Mouse (Mus musculus) fibroblast of lung, adult 2 months (primary cell): ENCODE data around the gene Zscan10.

Experiments used
- DNase-seq: peaks from one replicate; pipeline ENCODE4 v3.0.0-alpha.2; 2011; ENCODE audit warnings: low read depth

The Zscan10 gene

DNA sequence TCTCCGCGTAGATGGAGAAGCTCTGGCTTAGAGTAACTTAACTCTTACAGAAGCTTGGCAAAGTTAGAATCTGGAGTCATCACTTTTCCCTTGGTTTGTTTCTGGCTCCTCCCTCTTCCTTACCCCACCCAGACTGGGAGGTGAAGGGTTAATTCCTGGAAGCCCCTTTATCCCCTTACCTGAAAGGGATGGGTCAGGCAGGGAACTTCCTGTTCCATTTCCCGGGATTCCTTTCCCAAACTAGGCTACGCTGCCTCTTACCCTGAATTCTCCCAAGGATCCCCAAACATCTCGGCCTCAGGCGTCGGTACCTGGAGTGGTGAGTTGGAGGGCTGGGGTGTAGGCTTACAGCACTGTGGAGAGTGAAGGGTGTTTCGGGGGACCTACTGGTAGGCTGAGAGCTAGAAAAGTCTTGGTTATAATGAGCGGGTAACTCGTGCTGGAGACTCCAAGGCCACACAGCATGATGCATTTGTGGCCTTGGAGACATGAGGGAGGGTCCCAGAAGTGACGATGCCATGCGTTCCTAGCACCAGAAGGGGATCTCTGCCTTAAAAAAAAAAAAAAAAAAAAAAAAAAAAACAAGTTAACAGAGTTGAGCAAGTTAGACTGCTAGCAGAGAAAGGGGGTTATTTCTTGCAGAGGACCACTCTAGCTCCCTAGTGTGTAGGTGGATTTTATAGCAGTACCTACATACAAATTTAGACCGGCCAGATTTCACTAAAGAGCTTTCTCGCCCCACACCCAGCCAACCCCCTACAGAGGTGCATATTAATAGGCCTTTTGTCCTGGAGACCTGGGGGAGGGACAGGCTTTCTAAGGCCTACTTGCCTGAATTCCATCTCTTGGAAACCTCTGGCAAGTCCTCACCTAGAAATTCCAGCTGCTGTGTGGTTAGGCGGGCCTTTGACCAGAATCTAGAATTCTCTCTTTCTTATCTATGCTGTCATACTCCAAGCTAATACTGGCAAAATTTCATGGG lies at the start of gene Zscan10:
Gene Zscan10, plus strand, starts transcription at position 216 of the 982 bp plus-strand sequence.
- no peak for DNase-seq

GRCm38 (mm10) chr17:23550856-23551255 lies 49.8 kb upstream of the Zscan10 start:
- DNase-seq = no peak

- DNase-seq = no peak
Observed at GRCm38 (mm10) chr17:23551416-23551815, 49.2 kb upstream of the Zscan10 start.

DNA sequence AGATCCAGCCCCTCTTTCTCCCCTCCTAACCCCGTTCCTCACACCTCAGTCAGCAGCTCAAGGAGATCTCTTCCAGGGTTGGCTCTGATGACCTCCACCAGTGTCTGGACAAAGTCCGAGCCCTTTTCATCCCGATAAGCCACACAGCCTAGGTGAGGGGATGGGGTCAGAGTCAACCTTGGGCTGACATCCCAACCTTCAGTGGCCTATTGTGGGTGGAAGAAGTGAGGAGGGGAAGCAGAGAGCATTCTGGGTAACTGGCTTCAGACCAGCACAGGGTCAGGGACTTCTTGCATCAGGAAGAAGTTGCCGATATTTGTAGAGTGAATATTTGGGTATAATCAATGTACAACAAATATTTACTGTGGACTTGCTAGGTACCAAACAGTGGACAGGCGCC lies 48.7 kb upstream of the Zscan10 start:
- no peak for DNase-seq

- DNase-seq = no peak
Observed at GRCm38 (mm10) chr17:23552896-23553633, 47.6 kb upstream of the Zscan10 start.

GRCm38 (mm10) chr17:23553634-23554120 lies 47.0 kb upstream of the Zscan10 start:
- DNase-seq = no peak

GRCm38 (mm10) chr17:23554321-23554720 lies 46.3 kb upstream of the Zscan10 start:
- no peak for DNase-seq

DNA sequence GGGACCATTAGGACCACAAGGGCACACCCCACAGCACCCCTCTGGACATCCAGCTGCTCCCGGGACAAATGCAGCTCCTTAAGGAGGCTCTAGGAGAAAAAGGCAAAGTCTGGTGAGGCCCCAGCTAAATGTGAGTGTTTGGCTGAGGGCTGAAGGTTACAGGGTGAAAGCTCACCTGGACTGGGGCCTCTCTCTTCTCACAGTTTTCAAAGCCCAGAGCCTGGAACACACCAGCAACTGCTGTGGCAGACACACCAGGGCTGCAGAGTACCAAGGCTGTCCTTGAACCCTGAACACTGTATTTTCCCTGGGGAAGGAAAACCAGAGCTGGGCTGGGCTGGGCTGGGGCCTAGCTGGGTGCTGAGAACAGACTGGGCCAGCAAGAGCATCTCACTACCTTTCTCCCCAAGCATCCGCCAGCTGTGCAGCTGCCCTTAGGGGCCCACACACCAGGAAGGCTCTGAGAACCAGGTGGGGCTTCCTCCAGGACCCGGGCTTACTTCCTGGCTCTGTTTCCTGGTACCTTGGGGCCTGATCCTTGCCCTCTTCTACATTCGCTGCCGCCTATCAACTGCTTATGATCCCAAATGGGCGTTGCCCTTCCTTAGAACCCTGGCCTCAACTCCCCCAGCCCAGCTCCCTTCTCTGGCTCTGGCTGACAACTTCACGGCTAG lies 45.3 kb upstream of the Zscan10 start:
- no peak for DNase-seq

GRCm38 (mm10) chr17:23559767-23560166 lies 40.9 kb upstream of the Zscan10 start:
- no peak for DNase-seq

DNA sequence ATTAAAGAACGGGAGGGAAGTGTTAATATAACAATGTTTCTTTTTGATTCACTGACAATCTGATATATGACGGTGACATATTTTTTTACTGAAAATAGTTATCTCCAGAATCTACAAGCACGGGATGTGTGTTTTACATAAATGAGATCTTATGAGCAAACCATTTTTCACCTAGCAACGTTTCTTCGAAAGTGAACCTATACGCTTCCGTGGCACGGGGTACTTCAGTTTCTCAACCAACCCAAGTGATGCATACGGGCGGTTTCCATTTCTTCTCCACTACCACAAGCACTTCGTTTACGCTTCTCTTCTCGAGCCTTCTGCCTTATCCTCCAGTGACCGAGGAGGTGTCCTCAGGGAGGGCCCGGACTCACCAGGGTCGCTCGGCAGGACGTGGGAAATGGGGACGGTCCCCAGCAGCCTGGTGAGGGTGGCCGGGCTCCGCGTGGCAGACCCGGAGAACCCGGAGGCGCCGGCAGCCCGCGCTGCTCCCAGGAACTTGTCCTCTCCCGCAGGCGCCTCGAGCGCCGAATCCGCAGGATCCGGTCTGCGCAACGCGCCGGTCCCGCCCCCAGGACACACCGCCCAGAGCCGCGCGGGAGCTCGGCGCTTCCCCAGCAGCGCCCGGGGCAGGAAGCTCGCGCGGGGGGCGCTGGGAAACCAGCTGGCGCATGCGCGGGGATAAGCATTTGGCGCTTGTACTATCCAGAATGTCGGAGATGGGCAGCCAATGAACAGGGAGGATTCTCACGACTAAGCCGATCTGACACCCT lies 36.9 kb upstream of the Zscan10 start, which contains the start of gene Zfp213:
Gene Zfp213, minus strand, starts transcription at position 644 of the 773 bp plus-strand sequence.
- peak; percentile 85 for DNase-seq

- no peak for DNase-seq
Observed at GRCm38 (mm10) chr17:23564368-23564715, 36.3 kb upstream of the Zscan10 start.

DNA sequence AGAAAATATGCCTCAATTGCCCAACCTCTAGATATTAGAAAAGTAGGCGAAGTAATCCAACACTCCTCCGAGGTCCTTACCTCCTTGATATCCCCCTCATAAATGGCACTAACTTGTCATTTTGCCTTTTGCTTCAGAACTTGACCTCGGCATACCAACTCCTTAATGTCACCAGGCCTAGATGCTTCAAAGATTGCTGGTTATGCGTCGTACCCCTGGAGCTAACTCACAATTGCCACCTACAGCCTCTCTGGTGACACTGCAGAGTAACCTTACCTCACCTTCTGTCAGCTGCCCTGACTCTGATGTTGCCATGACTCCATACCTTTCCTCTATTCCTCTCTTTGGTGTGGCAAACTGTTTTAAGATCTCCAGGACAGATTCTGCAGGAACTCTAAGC lies 33.9 kb upstream of the Zscan10 start:
- DNase-seq = no peak

DNA sequence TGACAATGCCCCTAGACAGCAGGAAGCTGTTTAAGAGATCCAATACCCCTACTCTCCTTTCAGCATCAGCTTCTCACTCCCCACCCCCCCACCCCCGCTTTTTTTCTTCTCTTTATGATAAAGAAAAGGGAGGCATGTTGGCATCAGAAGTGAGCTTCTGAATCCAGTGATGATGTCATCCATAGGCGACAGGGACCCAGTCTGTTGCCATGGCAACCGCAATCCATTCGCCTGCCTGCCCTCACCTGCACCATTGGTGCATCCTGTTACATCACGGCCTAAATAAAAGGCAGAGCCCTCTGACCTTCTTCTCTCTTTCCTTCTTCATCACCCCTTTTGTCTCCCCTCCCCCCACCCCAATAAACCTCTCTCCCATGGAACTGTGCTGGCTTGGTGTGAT lies 32.3 kb upstream of the Zscan10 start:
- no peak for DNase-seq

- no peak for DNase-seq
Observed at GRCm38 (mm10) chr17:23570017-23570416, 30.6 kb upstream of the Zscan10 start.

- DNase-seq = no peak
Observed at GRCm38 (mm10) chr17:23571084-23571483, 29.6 kb upstream of the Zscan10 start.

- DNase-seq = no peak
Observed at GRCm38 (mm10) chr17:23572059-23572458, 28.6 kb upstream of the Zscan10 start.

DNA sequence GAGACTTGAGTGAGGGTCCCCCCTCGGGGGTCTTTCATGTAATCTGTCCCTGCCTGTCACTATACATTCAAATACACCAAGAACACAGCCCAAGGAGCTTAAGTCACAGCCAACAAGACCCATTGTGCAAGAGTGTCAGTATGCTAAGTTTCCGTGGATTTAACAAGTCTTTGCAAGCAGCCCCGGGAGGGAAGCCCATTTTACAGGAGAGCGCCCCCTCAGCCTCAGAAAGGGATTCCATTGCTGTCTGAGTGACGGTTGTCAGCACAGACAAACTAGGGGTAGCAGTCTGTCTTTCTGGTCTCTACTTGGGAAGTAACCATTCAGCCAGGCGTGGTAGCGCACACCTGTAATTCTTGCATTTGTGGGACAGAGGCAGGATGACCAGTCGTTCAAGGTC lies 26.5 kb upstream of the Zscan10 start:
- no peak for DNase-seq

- DNase-seq = no peak
Observed at GRCm38 (mm10) chr17:23575951-23576552, 24.6 kb upstream of the Zscan10 start.

DNA sequence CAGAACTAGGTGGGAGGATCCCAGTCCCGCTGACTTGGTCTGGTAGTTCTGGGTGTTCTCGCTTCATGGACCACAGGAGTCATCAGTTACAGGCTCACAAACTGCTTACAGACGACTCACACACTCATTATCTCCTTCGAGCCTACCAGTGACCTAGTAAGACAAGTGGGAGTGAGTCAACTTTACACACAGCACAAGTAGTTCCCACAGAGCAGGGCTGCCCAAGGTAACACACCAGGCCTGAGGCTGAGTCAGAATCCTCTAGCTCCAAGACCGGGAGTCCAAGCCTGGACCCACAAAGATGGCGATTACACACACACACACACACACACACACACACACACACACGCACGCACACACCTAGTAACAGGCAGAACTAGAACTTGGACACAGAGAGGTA lies 15.9 kb upstream of the Zscan10 start:
- no peak for DNase-seq

DNA sequence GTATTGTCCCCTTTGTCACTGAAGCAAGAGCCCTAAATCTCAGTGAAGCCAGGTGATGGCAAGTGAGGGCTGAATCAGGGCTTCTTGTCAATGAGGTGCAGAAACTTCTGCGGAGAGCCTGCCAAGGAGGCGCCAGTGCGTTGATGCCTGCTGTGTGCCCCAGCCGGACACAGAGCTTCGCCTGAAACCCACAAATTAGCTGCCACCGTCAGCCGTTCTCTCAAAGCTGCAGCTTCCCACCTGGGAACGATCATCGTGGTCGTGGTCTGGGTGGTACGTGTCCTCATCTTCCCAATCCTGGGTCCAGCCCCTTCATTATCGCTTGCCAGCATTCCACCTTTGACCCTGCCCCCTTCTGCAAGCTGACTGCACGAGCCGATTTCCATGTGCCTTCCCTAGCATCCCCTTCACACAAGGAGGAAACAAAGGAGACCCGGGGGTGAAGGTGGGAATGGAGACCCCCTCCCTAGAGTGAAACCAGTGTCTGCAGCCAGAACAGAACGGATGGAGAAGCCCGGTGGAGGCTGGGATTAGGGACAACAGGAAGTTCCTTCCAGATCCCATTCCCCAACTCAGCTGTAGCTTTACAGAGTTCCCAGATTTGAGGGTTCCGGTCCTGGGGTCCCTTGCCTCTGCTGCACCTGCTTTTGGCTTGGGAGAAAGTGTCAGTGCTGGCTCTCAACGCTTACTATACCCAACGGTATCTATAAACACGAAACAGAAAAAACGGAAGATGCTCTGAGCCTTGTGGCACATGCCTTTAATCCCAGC lies 14.8 kb upstream of the Zscan10 start:
- DNase-seq = no peak
